Mouse (Mus musculus) stomach, embryonic 16.5 days (tissue): ENCODE data around the gene Tc2n. TPM values are rescaled to one million over a fixed set of nuclear protein-coding genes. Genes with fewer than 3 reads are reported as not detected.

Experiments used
- ATAC-seq: fragments of 200-750 bp; cut with Nextera tagmentation; 2 replicates; pipeline ENCODE4 v1.8.0; 2017; ENCODE audit warnings: moderate number of reproducible peaks, moderate TSS enrichment; ENCODE audit not compliant: insufficient read depth, low FRiP score
- H3K27ac ChIP-seq: fragments of 300-500 bp; sonication (generic); 2 replicates; pipeline ENCODE4 v1.5.1; 2014; ENCODE audit warnings: low read length
- H3K27me3 ChIP-seq: fragments of 300-500 bp; sonication (generic); 2 replicates; pipeline ENCODE4 v1.6.1; 2014; ENCODE audit warnings: low read length, control low read depth, mixed read lengths; ENCODE audit not compliant: control insufficient read depth, insufficient read depth
- H3K36me3 ChIP-seq: fragments of 300-500 bp; sonication (generic); 2 replicates; pipeline ENCODE4 v1.6.1; 2014; ENCODE audit warnings: low read length; ENCODE audit not compliant: control insufficient read depth, insufficient read depth
- H3K4me1 ChIP-seq: fragments of 300-500 bp; sonication (generic); 2 replicates; pipeline ENCODE4 v1.6.1; 2014; ENCODE audit warnings: low read length, control low read depth, mixed read lengths; ENCODE audit not compliant: control insufficient read depth, insufficient read depth
- H3K4me2 ChIP-seq: fragments of 300-500 bp; sonication (generic); 2 replicates; pipeline ENCODE4 v1.6.1; 2014; ENCODE audit warnings: low read depth, low read length, mixed read lengths
- H3K4me3 ChIP-seq: fragments of 300-500 bp; sonication (generic); replicated peaks from 2 replicates; pipeline ENCODE4 v1.5.1; 2014; ENCODE audit warnings: mild to moderate bottlenecking, low read length
- H3K9ac ChIP-seq: fragments of 300-500 bp; sonication (generic); 2 replicates; pipeline ENCODE4 v1.6.1; 2014; ENCODE audit warnings: low read length
- H3K9me3 ChIP-seq: fragments of 300-500 bp; sonication (generic); replicated peaks from 2 replicates; pipeline ENCODE4 v1.6.1; 2016; ENCODE audit warnings: low read length, control low read depth; ENCODE audit not compliant: control insufficient read depth
- WGBS: fragments of 180-500 bp; shearing (Covaris S2); extraction: QIAGEN DNeasy Blood & Tissue Kit; methylation state at CpG from one replicate; pipeline ENCODE4 v1.1.7; 2014; 5-methylcytosine and 5-hydroxymethylcytosine counted together
- polyA plus RNA-seq: library from polyadenylated mRNA; unstranded; fragments of >200 nt; fragmentation: Nextera tagmentation; extraction: Ambion mirVana; gene quantifications from 2 replicates; pipeline ENCODE4 v1.2.1, GENCODE M21; 2015

The Tc2n gene
- 4.5 and 5.1 TPM in 2 replicates for polyA plus RNA-seq

DNA sequence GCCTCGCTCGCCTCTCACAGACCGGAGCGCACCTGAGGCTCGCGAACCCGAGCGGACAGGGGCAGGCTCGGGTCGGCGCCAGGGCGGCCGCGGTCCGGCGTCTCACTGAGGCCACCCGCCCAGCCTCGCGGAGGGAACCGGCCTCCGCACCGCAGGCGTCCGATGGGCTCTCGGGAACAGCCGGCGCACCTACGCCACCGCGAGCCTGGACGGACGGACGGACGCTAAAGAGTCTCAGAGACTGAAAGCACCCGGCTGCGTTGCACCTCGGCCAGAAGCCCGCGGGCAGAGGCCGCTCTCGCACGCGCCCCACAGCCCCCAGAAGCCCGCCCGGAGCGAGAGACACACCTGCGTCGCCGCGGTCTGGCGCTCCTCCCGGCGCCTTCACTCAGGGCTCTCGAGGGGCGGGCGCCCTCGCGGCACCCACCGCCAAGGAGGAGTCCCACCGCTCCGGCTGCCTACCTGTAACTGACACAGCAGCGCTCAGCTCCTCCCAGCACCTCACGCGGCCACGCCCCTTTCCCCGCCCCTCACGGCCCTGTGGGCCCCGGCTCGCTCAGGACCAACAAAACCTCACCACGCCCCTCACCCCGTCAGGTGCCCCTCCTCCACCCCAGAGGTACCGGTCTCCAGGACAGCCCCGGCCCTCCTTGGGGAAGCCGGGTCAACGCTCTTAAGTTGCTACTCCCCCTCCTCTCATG, at the start of gene Tc2n:
Gene Tc2n, minus strand, starts transcription at position 470 of the 701 bp plus-strand sequence.
- no peaks in the 10 kb centered on the region for H3K27me3 ChIP-seq
- ATAC-seq, result peak; percentile 99
- peak within 1 kb of the TSS; percentile 85 for H3K27ac ChIP-seq
- H3K36me3 ChIP-seq, result no peaks in the 10 kb centered on the region
- peak within 1 kb of the TSS; percentile 75 for H3K9ac ChIP-seq
- H3K4me3 ChIP-seq, result peak within 1 kb of the TSS; percentile 68
- peak within 1 kb of the TSS; percentile 94 for H3K4me2 ChIP-seq
- no peaks in the 10 kb centered on the region for H3K9me3 ChIP-seq
- WGBS, result under 1% methylated on average over 71 of the region's 75 CpGs
- 0 out of 2 replicates have a peak, but pooled peaks cover 2% of the 10 kb centered on the region for H3K4me1 ChIP-seq

DNA sequence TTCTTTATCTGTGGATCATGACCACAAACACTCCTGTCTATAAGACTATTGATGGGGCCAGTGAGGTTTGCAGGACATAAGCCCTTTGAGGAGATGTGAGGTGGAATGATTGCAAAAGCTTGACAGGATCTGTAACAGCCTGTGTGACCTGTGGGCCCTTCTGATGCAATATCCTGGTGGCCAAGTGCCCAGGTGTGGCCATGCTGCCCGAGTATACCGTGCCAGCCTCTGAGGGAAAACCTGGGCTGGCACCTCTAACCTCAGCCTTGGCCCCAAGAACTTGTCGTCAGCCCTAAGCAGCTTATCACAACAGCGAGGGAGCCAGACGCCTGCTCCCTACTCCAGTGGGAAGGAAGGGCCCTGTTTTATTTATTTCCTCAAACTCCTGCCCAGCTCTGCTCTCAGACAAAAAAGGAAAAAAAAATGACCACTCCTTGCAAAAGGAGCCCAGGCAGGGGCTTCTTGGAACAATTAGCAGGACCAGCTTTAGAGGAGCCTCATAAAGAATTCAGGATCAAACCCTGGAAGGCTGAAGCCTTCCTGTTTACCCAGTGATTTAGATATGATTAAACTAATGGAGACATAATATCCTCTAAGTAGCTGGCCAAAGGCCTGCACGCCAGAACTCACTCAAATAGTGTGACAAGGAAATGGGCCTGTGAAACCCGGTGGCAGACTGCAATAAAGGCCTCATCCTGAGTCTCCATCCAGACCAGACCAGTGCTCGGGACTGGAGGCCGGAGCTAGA, 49.2 kb upstream of the Tc2n start:
- WGBS, result 37% methylated on average over 9 of the region's 9 CpGs
- Histone ChIP-seq H3K36me3 (no peaks in the 10 kb centered on the region), H3K9me3 (no peaks in the 10 kb centered on the region), H3K27me3 (no peaks in the 10 kb centered on the region), H3K4me3 (no peak overlapping the region), H3K27ac (peak overlapping the region; percentile 72), H3K9ac (0 out of 2 replicates have a peak overlapping the region, but pooled peaks have one; percentile 12), H3K4me1 (0 out of 2 replicates have a peak, but pooled peaks cover 6% of the 10 kb centered on the region), H3K4me2 (no peak overlapping the region)
- peak; percentile 71 for ATAC-seq

GRCm38 (mm10) chr12:101766228-101766852, 48.0 kb upstream of the Tc2n start:
- H3K36me3 ChIP-seq, result no peaks in the 10 kb centered on the region
- H3K4me3 ChIP-seq, result no peak overlapping the region
- no peak overlapping the region for H3K9ac ChIP-seq
- no peaks in the 10 kb centered on the region for H3K27me3 ChIP-seq
- ATAC-seq, result no peak
- 0 out of 2 replicates have a peak, but pooled peaks cover 6% of the 10 kb centered on the region for H3K4me1 ChIP-seq
- peak overlapping the region; percentile 72 for H3K27ac ChIP-seq
- WGBS, result 62% methylated on average over 3 of the region's 3 CpGs
- no peak overlapping the region for H3K4me2 ChIP-seq
- no peaks in the 10 kb centered on the region for H3K9me3 ChIP-seq

GRCm38 (mm10) chr12:101764870-101765269, 46.5 kb upstream of the Tc2n start:
- H3K27ac ChIP-seq, result no peak overlapping the region

DNA sequence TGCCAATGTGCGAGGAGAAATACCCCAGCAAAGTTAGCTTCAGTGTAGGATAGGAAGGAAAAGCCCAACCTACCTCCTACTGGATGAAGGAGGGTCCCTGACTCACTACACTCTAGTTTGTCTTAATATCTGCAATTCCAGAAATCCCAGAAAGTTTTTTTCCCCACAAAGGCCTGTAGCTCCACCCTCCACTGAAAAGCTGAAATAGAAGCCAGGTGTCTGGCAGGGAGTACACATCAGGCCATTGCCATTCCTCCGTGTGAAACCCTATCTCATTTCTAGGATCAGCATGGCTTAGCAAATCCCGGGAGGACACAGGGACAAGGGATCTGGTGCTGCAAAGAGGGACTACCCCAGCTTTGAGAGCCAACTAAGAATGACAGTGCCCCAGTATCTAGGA, 44.7 kb upstream of the Tc2n start:
- no peak overlapping the region for H3K4me2 ChIP-seq
- H3K4me1 ChIP-seq, result peaks cover 13% of the 10 kb centered on the region; the same call in 1 of the 2 replicates
- no peak for ATAC-seq
- no peaks in the 10 kb centered on the region for H3K9me3 ChIP-seq
- no peak overlapping the region for H3K4me3 ChIP-seq
- no peak overlapping the region for H3K9ac ChIP-seq
- 47% methylated on average over 3 of the region's 3 CpGs for WGBS
- no peak overlapping the region for H3K27ac ChIP-seq
- H3K36me3 ChIP-seq, result no peaks in the 10 kb centered on the region
- no peaks in the 10 kb centered on the region for H3K27me3 ChIP-seq

More at GRCm38 (mm10) chr12:101764870-101765269, 46.5 kb upstream of the Tc2n start:
- no peak overlapping the region for H3K9ac ChIP-seq
- H3K4me1 ChIP-seq, result 0 out of 2 replicates have a peak, but pooled peaks cover 6% of the 10 kb centered on the region
- 77% methylated on average over 5 of the region's 5 CpGs for WGBS
- H3K4me3 ChIP-seq, result no peak overlapping the region
- no peaks in the 10 kb centered on the region for H3K27me3 ChIP-seq
- no peak overlapping the region for H3K4me2 ChIP-seq
- H3K36me3 ChIP-seq, result no peaks in the 10 kb centered on the region
- no peak for ATAC-seq
- no peaks in the 10 kb centered on the region for H3K9me3 ChIP-seq

DNA sequence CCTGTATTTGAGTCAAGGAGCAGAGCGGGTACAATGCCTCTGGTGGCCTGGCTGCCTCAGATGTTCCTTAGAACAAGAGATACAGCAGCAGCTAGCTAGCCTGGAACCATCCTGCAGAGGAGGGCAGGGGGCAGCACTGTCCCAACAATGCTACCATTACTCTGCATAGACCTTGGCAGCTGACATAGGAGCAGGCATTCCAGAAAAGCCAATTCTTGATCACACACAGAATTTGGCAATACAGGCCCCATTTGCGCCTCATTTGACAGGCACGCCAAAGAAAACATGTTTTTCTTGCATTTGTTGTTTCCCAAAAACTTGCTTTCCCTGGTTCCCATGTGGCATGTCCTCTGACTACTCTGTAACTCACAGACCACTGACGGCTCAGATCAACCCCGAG, 43.7 kb upstream of the Tc2n start:
- Histone ChIP-seq H3K4me1 (peaks cover 13% of the 10 kb centered on the region; the same call in 1 of the 2 replicates), H3K27ac (no peak overlapping the region), H3K9ac (no peak overlapping the region), H3K4me3 (no peak overlapping the region), H3K27me3 (no peaks in the 10 kb centered on the region), H3K36me3 (no peaks in the 10 kb centered on the region), H3K9me3 (no peaks in the 10 kb centered on the region), H3K4me2 (no peak overlapping the region)
- no peak for ATAC-seq
- WGBS, result 88% methylated on average over 5 of the region's 5 CpGs

GRCm38 (mm10) chr12:101759440-101760045, 41.2 kb upstream of the Tc2n start:
- peak overlapping the region; percentile 39 for H3K27ac ChIP-seq
- no peak overlapping the region for H3K4me2 ChIP-seq
- no peak overlapping the region for H3K4me3 ChIP-seq
- peak; percentile 81 for ATAC-seq
- no peaks in the 10 kb centered on the region for H3K9me3 ChIP-seq
- H3K27me3 ChIP-seq, result no peaks in the 10 kb centered on the region
- WGBS, result 53% methylated on average over 6 of the region's 6 CpGs
- no peak overlapping the region for H3K9ac ChIP-seq
- H3K36me3 ChIP-seq, result no peaks in the 10 kb centered on the region
- H3K4me1 ChIP-seq, result peaks cover 7% of the 10 kb centered on the region; the same call in 1 of the 2 replicates

DNA sequence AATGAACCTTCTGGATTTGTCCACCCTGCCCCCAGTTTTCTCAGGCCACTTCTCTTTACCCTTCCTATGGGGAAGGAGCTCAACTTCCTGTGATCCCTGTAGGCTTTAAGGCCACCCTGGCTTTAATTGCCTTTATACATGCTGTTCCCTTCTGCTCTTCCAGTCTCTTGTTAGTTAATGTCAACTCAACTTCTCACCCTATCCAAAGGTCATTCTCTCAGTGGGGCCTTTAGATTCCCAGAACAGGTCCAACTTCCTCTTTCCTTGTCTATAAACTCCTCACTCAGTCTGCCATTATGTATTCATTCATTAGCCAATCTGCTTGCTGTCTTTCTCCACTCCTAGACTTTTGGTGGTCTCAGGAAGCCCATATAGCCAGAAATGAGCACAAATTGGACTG, 40.4 kb upstream of the Tc2n start:
- no peak overlapping the region for H3K4me2 ChIP-seq
- H3K9me3 ChIP-seq, result no peaks in the 10 kb centered on the region
- H3K27ac ChIP-seq, result peak overlapping the region; percentile 39; the same call in 1 of the 2 replicates
- peak; percentile 67; the same call in 1 of the 2 replicates for ATAC-seq
- no peaks in the 10 kb centered on the region for H3K27me3 ChIP-seq
- H3K4me3 ChIP-seq, result no peak overlapping the region
- no peak overlapping the region for H3K9ac ChIP-seq
- H3K4me1 ChIP-seq, result peaks cover 7% of the 10 kb centered on the region; the same call in 1 of the 2 replicates
- H3K36me3 ChIP-seq, result no peaks in the 10 kb centered on the region
